Mouse (Mus musculus) mouse embryonic stem cell (cell line): ENCODE results near the gene Nusap1.
"Not testable (repeated sequence)": the region's sequence is repeated elsewhere in the genome, so short reads cannot be mapped to it uniquely, and the experiment has no call there.

Experiments used
- in situ Hi-C, 2 experiments: fragments of 300-500 bp; cut with MboI; formaldehyde crosslinking; loops; 1 replicate in 1 of 2; 3 replicates in 1 of 2; pipeline ENCODE4 v1.14.3; 2019 to 2020; ENCODE audit warnings: low sequenced_read_pairs in 2 of 2, low pct_unique_long_range_greater_than_20kb in 1 of 2, mixed read lengths in 1 of 2; ENCODE audit not compliant: unreplicated experiment in 1 of 2

Nusap1 gene

GRCm38 (mm10) chr2:119618199-119618982 is at the start of gene Nusap1, which contains the start of gene Oip5:
Gene Nusap1 (plus strand): TSS chr2:119618298.
Gene Oip5 (minus strand): TSS chr2:119618469.
- in situ Hi-C loops = no loop called here

DNA sequence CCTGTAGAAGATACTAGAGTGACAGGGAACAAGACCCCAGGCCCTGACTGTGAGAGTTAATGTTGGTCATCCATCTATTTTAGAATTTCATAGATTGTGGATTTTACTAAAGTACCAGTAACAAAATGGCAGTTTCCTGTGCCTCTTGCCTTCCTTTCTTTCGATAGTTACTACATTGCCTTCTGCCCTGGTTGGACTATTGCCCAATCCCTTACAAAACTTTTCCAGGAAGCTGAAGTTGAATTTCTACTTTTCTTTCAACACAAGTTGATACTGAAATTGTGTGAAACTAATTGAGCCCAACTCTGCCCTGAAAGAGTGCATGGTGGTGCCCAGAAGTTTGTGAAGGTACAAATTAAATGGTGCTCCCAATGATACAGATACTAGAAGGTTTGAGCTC is 45.6 kb upstream of the Nusap1 start:
- in situ Hi-C loops = no loop called here

DNA sequence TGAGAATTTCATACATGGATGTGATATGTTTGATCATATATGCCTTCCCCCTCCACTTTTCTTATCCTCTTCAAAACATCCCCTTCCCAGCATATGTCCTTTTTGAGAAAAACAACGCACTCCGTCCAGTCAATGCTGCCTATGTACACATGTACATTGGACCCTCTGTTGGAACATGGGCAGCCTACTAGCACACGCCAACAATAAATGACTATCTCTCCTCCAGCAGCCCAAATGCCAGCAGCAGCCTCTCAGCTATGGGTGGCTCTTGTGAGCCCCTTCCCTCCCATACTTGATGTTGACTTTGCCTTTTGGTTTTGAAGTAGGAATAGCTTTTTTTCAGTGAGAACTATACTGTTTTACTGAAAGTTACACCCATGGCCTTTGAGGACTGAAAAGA is 36.5 kb upstream of the Nusap1 start:
- in situ Hi-C loops = no loop called here

GRCm38 (mm10) chr2:119583439-119583838 is 34.7 kb upstream of the Nusap1 start:
- in situ Hi-C loops = no loop called here

GRCm38 (mm10) chr2:119584282-119584681 is 33.8 kb upstream of the Nusap1 start:
- in situ Hi-C loops = no loop called here

GRCm38 (mm10) chr2:119587383-119587782 is 30.7 kb upstream of the Nusap1 start:
- in situ Hi-C loops = no loop called here

DNA sequence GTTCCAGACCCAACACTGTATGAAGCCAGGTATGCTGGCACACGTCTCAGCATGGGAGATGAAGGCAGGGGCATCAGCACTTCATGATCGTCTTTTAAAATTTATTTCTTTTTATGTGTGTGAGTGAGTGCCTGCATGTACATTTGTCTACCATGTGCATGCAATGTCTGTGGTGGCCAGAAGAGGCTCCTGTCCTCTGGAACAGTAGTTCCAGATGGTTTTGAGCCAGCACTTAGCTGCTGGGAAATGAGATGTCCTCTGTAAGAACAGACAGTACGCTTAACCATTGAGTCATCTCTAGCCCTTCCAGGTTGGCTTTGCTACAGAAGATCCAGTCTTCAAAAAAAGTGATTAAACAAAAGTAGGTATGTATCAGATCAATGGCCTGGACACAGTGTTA is 26.9 kb upstream of the Nusap1 start:
- in situ Hi-C loops = no loop called here

DNA sequence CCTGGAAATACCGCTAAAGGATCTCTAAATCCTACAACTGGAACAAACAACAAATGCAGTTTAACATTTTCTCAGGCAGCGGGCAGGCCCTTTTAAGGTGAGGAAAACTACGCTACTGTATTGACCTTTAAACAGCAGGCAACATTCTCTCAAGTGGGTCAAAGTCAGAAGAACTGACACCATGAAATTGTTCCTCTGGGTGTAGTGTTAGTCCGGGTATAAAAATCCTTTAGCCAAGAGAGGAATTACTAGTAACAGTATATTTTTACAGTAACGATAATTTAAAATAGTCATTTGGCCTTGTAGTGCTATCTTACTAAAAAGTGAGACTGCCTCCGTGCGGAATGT is 24.4 kb upstream of the Nusap1 start:
- in situ Hi-C loops = no loop called here

DNA sequence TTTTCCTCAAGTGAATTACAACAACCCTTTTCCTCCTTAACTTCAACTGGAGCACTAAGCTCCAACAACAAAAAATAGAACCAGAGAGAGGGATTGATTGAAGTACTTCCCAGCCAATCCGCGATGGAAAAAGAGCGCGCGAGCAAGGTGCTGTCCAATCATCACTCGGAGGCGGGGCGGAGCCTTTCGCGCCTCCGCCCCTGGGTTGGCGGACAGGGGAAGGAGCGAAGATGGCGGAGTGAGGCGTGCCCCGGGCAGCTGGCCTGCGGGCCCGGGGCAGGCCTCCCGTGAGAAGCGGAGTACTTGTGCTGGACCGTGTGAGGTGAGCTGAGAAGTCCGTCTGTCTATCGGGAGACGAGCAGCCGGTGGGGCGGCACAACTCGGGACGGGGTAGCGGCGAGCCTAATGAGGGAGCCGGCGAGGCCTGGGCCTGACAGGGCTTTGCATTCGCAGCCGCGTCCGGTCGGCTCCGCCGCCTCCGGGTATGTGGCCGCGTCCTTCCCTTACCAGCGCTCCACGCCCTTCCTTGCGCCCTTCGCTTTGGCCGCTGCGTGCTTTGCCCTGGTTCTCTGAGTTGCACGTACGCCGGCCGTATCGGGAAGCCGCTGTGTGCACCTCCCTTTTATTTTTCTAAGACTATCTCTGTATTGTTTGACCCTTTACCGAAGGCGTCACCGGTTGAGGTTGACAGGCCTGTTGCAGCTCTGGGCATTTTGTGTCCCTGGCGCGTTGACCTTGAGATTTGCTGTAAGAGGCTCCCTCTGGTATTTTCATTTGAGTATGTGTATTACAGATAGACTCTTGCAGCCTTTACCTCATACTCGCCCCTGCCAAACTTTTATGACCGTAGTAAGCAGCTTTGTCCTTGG is 23.8 kb upstream of the Nusap1 start:
- in situ Hi-C loops = no loop called here

DNA sequence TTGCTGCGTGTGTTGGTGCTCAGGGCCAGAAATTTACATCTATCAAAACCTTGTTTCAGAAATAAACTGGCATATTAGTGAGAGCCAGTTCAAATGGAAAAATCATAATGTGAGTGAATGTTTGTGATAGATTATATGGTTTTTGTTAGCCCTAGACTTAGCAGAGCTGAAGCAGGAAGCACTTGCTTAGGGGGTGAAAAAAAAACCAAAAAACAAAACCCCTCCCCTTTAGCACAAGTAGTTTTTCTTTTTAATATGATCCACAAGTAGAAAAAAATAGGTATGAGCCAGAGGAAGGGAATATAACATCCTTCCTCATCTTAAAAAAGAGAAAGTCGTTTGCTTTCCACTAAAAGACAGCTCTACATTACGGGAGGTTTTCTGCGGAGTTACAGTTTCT is 22.8 kb upstream of the Nusap1 start:
- in situ Hi-C loops = no loop called here

- in situ Hi-C loops = no loop called here
Measured at GRCm38 (mm10) chr2:119596781-119597330, 21.2 kb upstream of the Nusap1 start.

DNA sequence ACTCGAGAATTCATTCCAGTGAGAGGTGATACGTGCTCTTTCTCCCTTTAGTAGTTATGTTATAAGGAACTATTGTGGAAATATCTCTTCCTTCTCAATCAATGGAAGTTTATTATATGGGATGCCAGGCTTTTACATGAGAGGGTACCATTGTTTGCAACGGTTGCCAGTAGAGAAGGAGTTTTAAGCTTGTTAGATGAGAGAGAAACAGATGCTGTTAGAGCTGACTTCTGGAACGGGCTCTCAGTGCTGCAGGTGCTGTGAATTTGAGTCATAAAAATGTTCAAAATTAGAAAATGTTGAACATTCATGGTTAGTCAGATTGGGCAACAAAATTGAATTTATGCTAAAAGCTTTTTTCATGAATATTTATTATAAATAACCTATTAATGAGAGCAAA is 17.1 kb upstream of the Nusap1 start:
- in situ Hi-C loops = no loop called here

DNA sequence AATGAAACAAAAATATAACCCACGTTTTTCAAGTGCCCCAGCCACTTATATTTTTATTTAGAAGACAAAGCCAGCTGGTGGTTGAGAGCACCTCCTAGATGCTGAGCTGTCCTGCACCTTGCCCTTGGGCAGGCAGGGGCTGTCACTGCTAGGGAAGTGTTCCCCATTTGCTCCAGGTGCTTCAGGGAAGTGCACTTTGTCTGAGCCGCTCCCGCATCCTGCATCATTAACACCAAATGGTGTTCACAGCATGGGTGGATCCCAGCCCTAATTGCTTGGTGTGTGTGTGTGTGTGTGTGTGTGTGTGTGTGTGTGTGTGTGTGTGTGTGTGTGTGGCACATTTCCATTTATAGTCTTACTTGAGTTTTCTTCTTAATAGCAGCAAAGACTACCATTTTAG is 16.5 kb upstream of the Nusap1 start:
- in situ Hi-C loops = not testable (repeated sequence)

DNA sequence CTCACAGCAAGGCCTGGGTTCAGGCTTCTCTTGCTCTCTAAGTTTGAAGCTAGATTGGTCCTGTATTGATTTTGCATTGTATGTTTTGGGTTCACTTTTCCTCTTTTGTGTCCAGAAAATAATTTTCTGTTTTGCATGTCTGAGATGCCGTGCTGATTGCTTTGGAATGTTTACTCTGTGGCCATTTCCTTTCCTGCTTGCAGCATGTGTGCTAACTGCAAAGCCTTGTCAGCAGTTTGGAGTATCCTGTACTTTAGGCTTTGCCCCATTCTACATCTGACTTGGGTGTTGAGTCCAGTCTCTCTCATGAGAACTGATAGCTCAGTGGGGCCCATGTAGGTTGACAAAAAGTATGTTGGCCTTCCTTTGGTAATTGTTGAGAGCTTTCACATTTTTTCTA is 15.6 kb upstream of the Nusap1 start:
- in situ Hi-C loops = no loop called here

DNA sequence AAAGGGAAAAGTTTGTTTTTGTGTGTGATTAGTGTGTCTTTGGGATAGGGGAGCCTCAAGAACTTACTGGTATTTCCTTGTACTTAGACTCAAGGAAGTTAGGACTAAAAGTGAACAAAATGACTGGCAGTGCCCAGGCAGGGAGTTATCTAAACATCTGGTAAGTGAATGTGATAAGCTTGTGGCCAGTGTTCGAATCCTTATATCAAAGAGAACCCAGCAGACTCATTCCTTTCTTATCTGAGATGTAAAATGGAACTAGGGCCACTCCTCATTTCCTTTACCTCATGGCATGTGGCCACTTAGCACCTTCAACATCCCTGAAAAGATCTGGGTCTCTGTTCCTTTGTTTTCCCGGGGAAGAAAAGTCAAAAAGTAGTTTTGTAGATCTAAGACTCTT is 14.2 kb upstream of the Nusap1 start:
- in situ Hi-C loops = no loop called here

GRCm38 (mm10) chr2:119605361-119605973 is 12.6 kb upstream of the Nusap1 start:
- in situ Hi-C loops = no loop called here

DNA sequence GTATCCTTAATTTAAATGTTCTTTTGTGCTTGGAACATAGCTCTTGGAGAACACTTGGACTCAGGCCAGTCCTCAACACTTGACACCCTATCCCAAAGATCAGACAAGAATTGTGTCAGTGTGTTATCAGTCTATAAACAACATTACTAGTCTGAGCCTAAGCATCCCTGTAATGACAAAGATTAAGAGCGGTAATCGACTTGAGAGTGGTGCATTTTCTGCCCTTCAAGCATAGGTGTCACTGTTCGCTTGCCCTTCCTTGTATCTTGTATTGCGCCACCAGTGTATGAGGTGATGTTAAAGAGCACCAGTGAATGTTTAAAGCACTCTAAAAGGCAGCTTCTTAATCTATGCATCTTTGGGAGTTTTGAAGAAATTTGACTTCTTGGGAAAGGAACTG is 11.1 kb upstream of the Nusap1 start:
- in situ Hi-C loops = no loop called here

GRCm38 (mm10) chr2:119617841-119618198 is 278 bp upstream of the Nusap1 start:
- in situ Hi-C loops = no loop called here

- in situ Hi-C loops = not testable (repeated sequence)
Measured at GRCm38 (mm10) chr2:119619002-119619401, 904 bp downstream of the Nusap1 start.
